Mouse (Mus musculus): Measurements from ENCODE around the gene Polr2a. TPM values are rescaled to one million over a fixed set of nuclear protein-coding genes. Genes with fewer than 3 reads are reported as not detected.
"Not testable (repeated sequence)": the region's sequence is repeated elsewhere in the genome, so short reads cannot be mapped to it uniquely, and the experiment has no call there.

The Polr2a gene
- total RNA-seq, 2 experiments from 2014 or later: 35.6 to 37.5 TPM

- intact Hi-C loops (cut with DNase I): no loop called here
- no peak for DNase-seq
Measured at GRCm38 (mm10) chr11:69710470-69710869, 48.0 kb downstream of the Polr2a start.

DNA sequence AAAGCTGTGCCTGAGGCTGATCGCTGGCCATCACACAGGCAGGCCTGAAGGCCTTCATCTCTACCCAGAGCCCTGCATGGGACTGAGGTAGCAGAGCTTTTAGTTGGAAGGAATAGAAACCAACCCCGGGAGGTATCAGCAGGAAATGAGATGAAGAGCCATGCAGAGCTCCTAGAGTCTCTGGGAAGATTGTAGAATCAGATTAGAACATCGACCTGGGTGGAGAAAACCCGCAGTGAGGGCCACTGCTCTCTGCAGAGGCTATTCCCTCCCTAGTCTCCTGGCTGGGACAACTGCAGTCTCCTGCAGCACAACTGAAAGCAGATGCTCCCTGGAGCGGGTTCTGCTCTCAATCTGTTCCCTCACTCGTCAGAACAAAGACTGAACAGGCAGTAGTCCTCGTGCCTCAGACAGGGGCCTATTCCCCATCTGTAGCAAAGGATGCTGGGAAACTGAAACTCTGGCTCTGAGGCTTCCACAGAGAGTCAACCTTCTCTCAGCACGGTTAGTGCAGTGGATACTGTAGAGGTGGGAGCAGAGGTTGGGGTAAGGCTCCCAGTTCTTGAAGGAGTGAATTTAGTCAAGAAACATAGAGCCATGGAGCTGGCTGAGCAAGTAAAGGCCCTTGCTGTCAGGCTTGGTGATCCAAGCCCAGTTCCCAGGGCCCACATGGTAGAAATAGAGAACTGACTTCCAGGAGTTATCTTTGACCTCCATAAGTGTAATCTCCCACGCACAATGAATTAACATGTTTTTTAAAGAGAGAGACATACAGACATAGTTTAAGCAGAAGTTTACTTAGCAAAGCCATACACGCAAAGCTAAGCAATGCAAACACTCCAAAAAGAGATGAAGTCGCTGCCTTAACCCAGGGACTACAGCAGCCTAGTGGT lies 48.6 kb downstream of the Polr2a start:
- intact Hi-C loops (cut with DNase I): no loop called here
- DNase-seq: no peak

DNA sequence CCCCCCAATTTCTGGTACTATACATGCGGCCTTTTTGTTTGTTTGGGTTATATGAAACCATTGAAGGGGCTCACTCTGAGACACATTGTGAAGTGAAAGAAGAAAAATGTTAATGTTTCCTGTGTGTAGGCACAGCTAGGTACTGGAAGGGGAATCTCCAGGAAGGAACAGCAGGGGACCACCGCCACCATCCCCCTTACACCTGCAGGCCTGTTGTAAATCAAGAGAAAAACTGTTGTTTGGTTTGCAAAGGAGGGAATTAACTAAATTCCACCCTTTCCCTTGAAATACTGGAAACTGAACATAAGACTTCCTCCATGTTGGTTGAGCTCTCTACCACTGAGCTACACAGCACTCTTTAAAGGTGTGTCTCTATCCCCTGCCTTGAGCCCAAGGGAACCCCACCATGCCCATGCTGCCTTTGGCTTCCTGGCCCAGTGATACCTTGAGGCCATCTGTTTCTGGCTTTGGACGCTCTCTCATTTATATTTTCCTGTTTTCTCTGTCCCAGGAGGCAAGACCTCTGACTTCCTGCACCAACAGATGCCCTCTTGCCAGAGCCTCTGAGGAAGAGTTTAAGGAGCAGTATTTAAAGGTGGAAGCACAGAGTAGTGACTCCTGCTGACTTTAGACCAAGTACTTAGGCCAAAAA lies 49.7 kb downstream of the Polr2a start:
- intact Hi-C loops (cut with DNase I): no loop called here
- DNase-seq: no peak

- DNase-seq: no peak
- intact Hi-C loops (cut with DNase I): no loop called here
Measured at GRCm38 (mm10) chr11:69707873-69708381, 50.5 kb downstream of the Polr2a start.

GRCm38 (mm10) chr11:69707480-69707847 lies 51.0 kb downstream of the Polr2a start:
- intact Hi-C loops (cut with DNase I): no loop called here
- DNase-seq: no peak

GRCm38 (mm10) chr11:69706775-69707479 lies 51.5 kb downstream of the Polr2a start:
- intact Hi-C loops (cut with DNase I): no loop called here
- peak; percentile 76 to 86 for DNase-seq

GRCm38 (mm10) chr11:69704613-69705010 lies 53.8 kb downstream of the Polr2a start:
- intact Hi-C loops (cut with DNase I): no loop called here
- no peak for DNase-seq

DNA sequence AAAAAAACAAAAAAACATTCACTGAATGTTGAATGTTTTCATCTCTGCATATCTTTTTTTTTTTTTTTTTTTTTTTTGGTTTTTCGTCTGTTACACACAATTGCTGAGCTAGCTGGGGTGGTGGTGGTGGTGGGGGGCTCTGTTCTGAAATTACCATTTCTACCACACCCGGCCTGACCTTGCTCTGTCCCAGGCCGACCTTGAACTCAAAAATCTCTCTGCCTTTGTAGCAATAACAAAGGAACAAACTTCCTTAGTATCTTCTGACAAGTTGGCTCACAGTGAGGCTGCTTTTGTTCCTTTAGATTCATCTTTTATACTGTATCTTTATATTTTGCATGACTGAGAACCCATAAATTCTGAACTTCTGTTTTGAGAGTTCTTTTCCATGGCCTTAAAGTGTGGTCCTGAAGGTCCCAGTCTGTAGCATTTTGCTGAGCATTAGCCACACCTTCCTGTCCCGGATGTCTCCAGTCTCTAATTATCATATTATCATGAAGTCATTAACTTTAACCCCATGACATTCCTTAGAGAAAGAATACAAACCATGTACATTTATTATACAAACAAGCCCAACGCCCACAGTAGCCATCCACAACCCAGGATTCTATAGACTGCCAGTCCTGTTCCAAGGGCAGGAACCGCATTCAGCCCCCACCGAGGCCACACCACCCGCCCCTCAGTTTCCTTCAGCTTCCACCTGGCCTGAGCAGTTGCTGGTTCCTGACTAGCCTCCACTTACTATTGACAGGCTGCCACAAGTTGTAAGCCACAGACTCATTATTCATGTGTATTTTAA lies 54.4 kb downstream of the Polr2a start:
- intact Hi-C loops (cut with DNase I): no loop called here

GRCm38 (mm10) chr11:69703381-69703780 lies 55.1 kb downstream of the Polr2a start:
- intact Hi-C loops (cut with DNase I); DNase-seq: not testable (repeated sequence)

More for the DNA sequence above, 54.4 kb downstream of the Polr2a start:
- no peak for DNase-seq

GRCm38 (mm10) chr11:69702886-69703285 lies 55.6 kb downstream of the Polr2a start:
- intact Hi-C loops (cut with DNase I); DNase-seq: not testable (repeated sequence)

GRCm38 (mm10) chr11:69699595-69699994 lies 58.8 kb downstream of the Polr2a start:
- no peak for DNase-seq
- intact Hi-C loops (cut with DNase I): no loop called here

GRCm38 (mm10) chr11:69698574-69698973 lies 59.9 kb downstream of the Polr2a start:
- intact Hi-C loops (cut with DNase I): no loop called here
- DNase-seq: no peak

- intact Hi-C loops (cut with DNase I): no loop called here
- no peak for DNase-seq
Measured at GRCm38 (mm10) chr11:69697396-69697795, 61.0 kb downstream of the Polr2a start.

DNA sequence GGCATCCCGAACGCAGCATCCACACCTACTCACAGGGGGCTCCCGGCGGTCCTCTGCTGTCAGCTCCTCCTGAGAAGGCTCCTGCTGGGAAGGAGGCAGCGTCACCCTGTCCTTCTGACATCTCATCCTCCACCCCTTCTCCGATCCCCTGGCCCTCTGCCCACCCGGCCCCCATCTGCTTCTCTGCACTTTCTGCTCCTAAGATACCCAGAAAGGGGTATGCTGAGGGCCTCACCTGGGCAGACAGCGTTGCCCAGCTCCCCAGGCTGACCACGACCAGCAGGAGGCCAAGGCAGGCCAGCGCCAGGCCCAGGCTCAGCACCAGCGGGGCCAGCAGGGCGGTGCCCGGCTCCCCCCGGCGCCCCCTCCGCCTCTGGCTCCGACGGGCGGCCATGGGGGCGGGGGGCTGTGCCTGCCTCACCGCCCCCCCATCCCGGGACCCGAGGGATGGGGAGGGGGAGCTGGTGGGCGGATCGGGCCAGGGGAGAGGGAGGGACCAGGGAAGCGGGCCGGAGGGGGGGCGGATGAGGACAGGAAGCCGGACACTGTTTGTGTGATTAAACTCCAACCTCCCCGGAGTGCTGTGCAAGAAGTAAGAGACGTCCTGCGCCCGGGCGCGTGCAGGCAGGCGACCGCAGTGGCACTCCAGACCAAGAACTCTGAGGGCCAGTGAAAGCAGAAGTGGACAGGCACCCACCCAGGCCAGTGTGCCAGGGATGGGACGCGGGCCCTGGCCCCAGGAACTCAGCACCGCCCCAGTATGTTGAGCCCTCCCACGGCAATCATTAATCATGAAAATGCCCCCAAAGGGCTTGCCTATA lies 62.9 kb downstream of the Polr2a start, which contains the start of the genes Tnfsf12 and Tnfsfm13:
Gene Tnfsf12 (minus strand): TSS at position 489 of the 821 bp plus-strand sequence.
Gene Tnfsfm13 (minus strand): TSS at position 738 of the 821 bp plus-strand sequence.
- DNase-seq: peak; percentile 84 to 85
- intact Hi-C loops (cut with DNase I): no loop called here

GRCm38 (mm10) chr11:69695046-69695360 lies 63.4 kb downstream of the Polr2a start:
- intact Hi-C loops (cut with DNase I): no loop called here
- DNase-seq: no peak

DNA sequence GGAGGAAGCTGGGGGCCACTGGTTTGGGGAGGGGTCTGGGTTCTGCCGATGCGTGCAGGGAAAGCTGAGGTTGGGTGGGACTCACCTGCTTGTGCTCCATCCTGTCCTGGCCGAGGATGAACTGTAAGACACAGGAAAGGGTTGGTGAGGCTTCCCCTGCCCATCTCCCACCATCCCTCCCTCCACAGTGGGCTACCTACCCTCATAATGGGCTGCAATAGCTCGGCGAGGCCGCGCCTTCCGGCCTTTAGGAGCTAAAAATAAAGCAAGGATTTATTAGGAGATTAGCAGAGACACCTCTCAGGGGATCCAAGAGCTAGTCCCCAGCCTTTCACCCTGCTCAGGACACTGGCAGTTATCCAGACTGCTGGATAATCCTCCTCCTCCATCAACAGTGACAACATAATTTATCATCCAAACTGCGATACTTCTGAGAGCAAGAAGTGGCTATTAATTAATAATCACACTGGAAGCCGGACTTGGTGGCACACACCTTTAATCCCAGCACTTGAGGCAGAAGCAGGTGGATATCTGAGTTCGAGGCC lies 64.9 kb downstream of the Polr2a start:
- peak in 1 of 2 experiments; percentile 13 for DNase-seq
- intact Hi-C loops (cut with DNase I): no loop called here

GRCm38 (mm10) chr11:69692863-69693262 lies 65.6 kb downstream of the Polr2a start:
- DNase-seq: no peak
- intact Hi-C loops (cut with DNase I): no loop called here

DNA sequence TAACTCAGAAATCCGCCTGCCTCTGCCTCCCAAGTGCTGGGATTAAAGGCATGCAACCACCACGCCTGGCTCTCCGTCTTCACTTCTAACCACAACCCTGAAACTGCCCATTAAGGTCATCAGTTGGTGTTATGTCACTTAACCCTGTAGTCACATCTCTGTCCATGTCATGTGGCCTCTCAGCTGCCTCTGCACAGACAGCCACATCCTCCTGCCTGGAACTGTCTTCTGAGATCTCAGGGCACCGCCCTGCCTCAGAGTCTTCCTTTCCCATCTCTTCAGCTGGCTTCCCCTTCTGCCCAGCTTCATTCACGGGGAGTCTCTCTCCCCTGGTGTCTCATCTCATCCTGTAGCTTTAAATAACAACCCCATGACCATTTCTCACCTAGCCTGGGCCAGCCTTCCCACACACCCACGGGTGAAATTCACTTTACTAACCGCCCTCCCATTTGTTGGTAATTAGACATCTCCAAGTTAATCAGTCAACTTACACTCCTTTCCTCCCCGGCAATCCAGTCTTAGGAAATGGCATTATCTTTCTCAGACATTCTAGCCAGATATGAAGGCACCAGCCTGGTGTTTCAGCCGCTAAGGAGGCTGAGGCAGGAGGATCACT lies 66.1 kb downstream of the Polr2a start:
- DNase-seq: no peak
- intact Hi-C loops (cut with DNase I): no loop called here

GRCm38 (mm10) chr11:69689891-69690290 lies 68.5 kb downstream of the Polr2a start:
- intact Hi-C loops (cut with DNase I): no loop called here
- no peak for DNase-seq
